Mouse (Mus musculus): Measurements from ENCODE around the gene Tmem106a.

Gene Tmem106a

GRCm38 (mm10) chr11:101640857-101641709 is 59.0 kb downstream of the Tmem106a start:
- peak; percentile 67 to 79 for DNase-seq (ENCODE audit: low spot score in 2 of 2)
